Mouse (Mus musculus) kidney, adult 11 months (tissue): ENCODE data around the gene 1700042G07Rik.
A peak's percentile ranks its signal among the peaks of the same experiment; 100 is the strongest.

Experiments
- DNase-seq: peaks from one replicate; pipeline ENCODE4 v3.0.0; 2022

1700042G07Rik gene

GRCm38 (mm10) chr4:116164759-116165554 lies 8.2 kb upstream of the 1700042G07Rik start:
- DNase-seq, result no peak

GRCm38 (mm10) chr4:116165708-116166407 lies 7.3 kb upstream of the 1700042G07Rik start:
- no peak for DNase-seq

GRCm38 (mm10) chr4:116167404-116167803 lies 5.8 kb upstream of the 1700042G07Rik start, which contains the start of gene Tspan1:
TSS of gene Tspan1 (minus strand) at chr4:116167601.
- DNase-seq, result peak; percentile 62

GRCm38 (mm10) chr4:116168617-116169352 lies 4.4 kb upstream of the 1700042G07Rik start:
- peak; percentile 48 for DNase-seq

- DNase-seq, result no peak
Observed at GRCm38 (mm10) chr4:116169353-116169672, 3.9 kb upstream of the 1700042G07Rik start.

- no peak for DNase-seq
Observed at GRCm38 (mm10) chr4:116173752-116174151, 580 bp downstream of the 1700042G07Rik start.

GRCm38 (mm10) chr4:116174466-116175116 lies 1.4 kb downstream of the 1700042G07Rik start:
- DNase-seq, result peak; percentile 86

GRCm38 (mm10) chr4:116175136-116175535 lies 2.0 kb downstream of the 1700042G07Rik start:
- no peak for DNase-seq

- no peak for DNase-seq
Observed at GRCm38 (mm10) chr4:116175711-116176542, 2.8 kb downstream of the 1700042G07Rik start.

- peak; percentile 89 for DNase-seq
Observed at GRCm38 (mm10) chr4:116176543-116176988, 3.4 kb downstream of the 1700042G07Rik start.

GRCm38 (mm10) chr4:116177140-116177539 lies 4.0 kb downstream of the 1700042G07Rik start:
- peak; percentile 87 for DNase-seq

- no peak for DNase-seq
Observed at GRCm38 (mm10) chr4:116182079-116182478, 8.9 kb downstream of the 1700042G07Rik start.

GRCm38 (mm10) chr4:116182745-116183144 lies 9.6 kb downstream of the 1700042G07Rik start:
- no peak for DNase-seq

- DNase-seq, result no peak
Observed at GRCm38 (mm10) chr4:116185083-116185482, 11.9 kb downstream of the 1700042G07Rik start.

GRCm38 (mm10) chr4:116192286-116192835 lies 19.2 kb downstream of the 1700042G07Rik start:
- DNase-seq, result no peak

GRCm38 (mm10) chr4:116193583-116194383 lies 20.6 kb downstream of the 1700042G07Rik start:
- no peak for DNase-seq

- no peak for DNase-seq
Observed at GRCm38 (mm10) chr4:116198422-116198821, 25.2 kb downstream of the 1700042G07Rik start.

- DNase-seq, result no peak
Observed at GRCm38 (mm10) chr4:116204422-116204821, 31.2 kb downstream of the 1700042G07Rik start.

- DNase-seq, result no peak
Observed at GRCm38 (mm10) chr4:116206531-116206930, 33.4 kb downstream of the 1700042G07Rik start.

- no peak for DNase-seq
Observed at GRCm38 (mm10) chr4:116208891-116209290, 35.7 kb downstream of the 1700042G07Rik start.
